Mouse (Mus musculus): ENCODE data around the gene Palm.

GRCm38 (mm10) chr10:79836918-79837317 lies 43.5 kb downstream of the Palm start:
- TF ChIP-seq CTCF (IDR thresholded peaks at IDR 0.05; ENCODE audit: low read depth, low read length) (no peak), POLR2A (IDR thresholded peaks at IDR 0.05; ENCODE audit: insufficient read depth, low read length) (no peak)

Measured in ES-Bruce4 (cell line).